In genomic region chr6:85253994-85254541, GRCm38 (mm10) we compare ENCODE assay signal across 10 mouse cellular contexts.
DNase-seq lines count a peak whose midpoint lies in the region; ATAC-seq and TF ChIP-seq lines count a peak whose summit lies in the region.
"Had no signal": no experiment of that assay in that cellular context is flagged by ENCODE, and none has a peak within 500 bp of the region (broad histone marks: within the 10 kb centered on the region; RNA-seq: fewer than 3 reads in every experiment).

No protein-coding gene starts in this region.

- H3K27ac ChIP-seq in brown adipose tissue, adult 24 weeks (replicated peaks; ENCODE audit: low read depth, low read length): peak overlapping the region; percentile 93
- no peak overlapping the region for H3K27ac ChIP-seq in midbrain, embryonic 13.5 days
- no peak overlapping the region for H3K27ac ChIP-seq in liver, embryonic 11.5 days (ENCODE audit: low read depth, low read length)
- no peak overlapping the region for H3K27ac ChIP-seq in left cerebral cortex, adult 2 months
- H3K27ac ChIP-seq: limb, embryonic 12.5 days had no signal

- H3K27me3 ChIP-seq in midbrain, embryonic 13.5 days: no peaks in the 10 kb centered on the region
- H3K27me3 ChIP-seq in liver, embryonic 11.5 days (replicated peaks; ENCODE audit: control insufficient read depth, insufficient read depth, low read length): no peaks in the 10 kb centered on the region

- no peaks in the 10 kb centered on the region for H3K9me3 ChIP-seq in midbrain, embryonic 13.5 days
- H3K9me3 ChIP-seq in liver, embryonic 11.5 days (ENCODE audit: control insufficient read depth, low read length): no peaks in the 10 kb centered on the region
- H3K9me3 ChIP-seq: limb, embryonic 12.5 days had no signal

- H3K4me3 ChIP-seq in brown adipose tissue, adult 24 weeks (ENCODE audit: insufficient read depth, low read depth, low read length): no peak overlapping the region
- no peak overlapping the region for H3K4me3 ChIP-seq in midbrain, embryonic 13.5 days (replicated peaks)
- no peak overlapping the region for H3K4me3 ChIP-seq in liver, embryonic 11.5 days (ENCODE audit: low read depth, low read length)
- H3K4me3 ChIP-seq in left cerebral cortex, adult 2 months: no peak overlapping the region
- H3K4me3 ChIP-seq: erythroblast, embryonic 14.5 days; limb, embryonic 12.5 days had no signal

- H3K36me3 ChIP-seq in midbrain, embryonic 13.5 days: no peaks in the 10 kb centered on the region; the same call in 1 of the 2 replicates
- H3K36me3 ChIP-seq in liver, embryonic 11.5 days (ENCODE audit: control insufficient read depth, insufficient read depth, low read length): no peaks in the 10 kb centered on the region
- H3K36me3 ChIP-seq: limb, embryonic 12.5 days had no signal

- peaks cover 16% of the 10 kb centered on the region for H3K4me1 ChIP-seq in brown adipose tissue, adult 24 weeks (ENCODE audit: control insufficient read depth, insufficient read depth, insufficient read length, low read length)
- peaks cover 20% of the 10 kb centered on the region for H3K4me1 ChIP-seq in midbrain, embryonic 13.5 days (replicated peaks)
- H3K4me1 ChIP-seq in liver, embryonic 11.5 days (replicated peaks; ENCODE audit: control insufficient read depth, insufficient read depth, low read length): 0 out of 2 replicates have a peak, but pooled peaks cover 3% of the 10 kb centered on the region

- DNase-seq in gastrocnemius, adult 18-20 months (ENCODE audit: low spot score): peak; percentile 23
- no peak for DNase-seq in gastrocnemius, postnatal 14 days
- DNase-seq in kidney, adult 8-10 months: peak; percentile 89 to 92
- DNase-seq in liver, embryonic 11.5 days (ENCODE audit: low spot score): no peak
- no peak for DNase-seq in left cerebral cortex, postnatal 14 days (ENCODE audit: low spot score in 2 of 2)
- no peak for DNase-seq in left cerebral cortex, adult 2 months (ENCODE audit: extremely low spot score in 1 of 2, low spot score in 2 of 2)

- TF ChIP-seq CTCF in left cerebral cortex, adult 2 months (IDR thresholded peaks at IDR 0.05): no peak

- intact Hi-C loops in gastrocnemius, postnatal 14 days (cut with DNase I; ENCODE audit: low total_unique reads): no loop called here
- intact Hi-C loops in left cerebral cortex, postnatal 14 days (cut with DNase I): no loop called here
- intact Hi-C loops in left cerebral cortex, adult 2 months (cut with DNase I): no loop called here

- H3K9ac ChIP-seq in midbrain, embryonic 13.5 days (replicated peaks): no peak overlapping the region
- no peak overlapping the region for H3K9ac ChIP-seq in liver, embryonic 11.5 days (ENCODE audit: low read depth, low read length)
- H3K9ac ChIP-seq: limb, embryonic 12.5 days had no signal

- peak; percentile 31; the same call in 1 of the 2 replicates for ATAC-seq in midbrain, embryonic 13.5 days
- ATAC-seq in liver, embryonic 11.5 days (replicated peaks; ENCODE audit: low FRiP score): no peak

- no peak overlapping the region for H3K4me2 ChIP-seq in midbrain, embryonic 13.5 days (replicated peaks)
- H3K4me2 ChIP-seq in liver, embryonic 11.5 days: no peak overlapping the region
- H3K4me2 ChIP-seq: limb, embryonic 12.5 days had no signal

- 62% methylated on average over 7 of the region's 7 CpGs for WGBS in midbrain, embryonic 13.5 days
- WGBS in liver, embryonic 11.5 days: 63% methylated on average over 7 of the region's 7 CpGs

Comparison
In these comparisons a context has a peak if more than half of its experiments do, and no peak if none do; other contexts are left out.
1. DNase-seq: peak in gastrocnemius, adult 18-20 months (single experiment) and kidney, adult 8-10 months (2 of 2); none in gastrocnemius, postnatal 14 days (single experiment), liver, embryonic 11.5 days (single experiment), left cerebral cortex, postnatal 14 days (0 of 2) and left cerebral cortex, adult 2 months (0 of 2).